Mouse (Mus musculus) megakaryocyte progenitor cell, adult 5-6 weeks (primary cell): ENCODE results near the gene Ccdc155. TPM values are rescaled to one million over a fixed set of nuclear protein-coding genes. Genes with fewer than 3 reads are reported as not detected.
A peak's percentile ranks its signal among the peaks of the same experiment; 100 is the strongest.

Experiments used
- ATAC-seq: replicated peaks from 2 replicates; pipeline ENCODE4 v1.8.0; 2016; ENCODE audit warnings: mild to moderate bottlenecking, moderate TSS enrichment, inconsistent platforms; ENCODE audit not compliant: poor library complexity
- total RNA-seq, 2 experiments: library from RNA; stranded (forward) in 1 of 2; stranded (reverse) in 1 of 2; fragments of 157-497, 149-512 nt in 1 of 2; fragments of 200-1000 nt in 1 of 2; gene quantifications; 2 replicates each; pipeline versions ENCODE4 v1.2.3 to v1.2.4; 2015 to 2017

The Ccdc155 gene
- total RNA-seq, 2 experiments from 2014 or later, result not detected

DNA sequence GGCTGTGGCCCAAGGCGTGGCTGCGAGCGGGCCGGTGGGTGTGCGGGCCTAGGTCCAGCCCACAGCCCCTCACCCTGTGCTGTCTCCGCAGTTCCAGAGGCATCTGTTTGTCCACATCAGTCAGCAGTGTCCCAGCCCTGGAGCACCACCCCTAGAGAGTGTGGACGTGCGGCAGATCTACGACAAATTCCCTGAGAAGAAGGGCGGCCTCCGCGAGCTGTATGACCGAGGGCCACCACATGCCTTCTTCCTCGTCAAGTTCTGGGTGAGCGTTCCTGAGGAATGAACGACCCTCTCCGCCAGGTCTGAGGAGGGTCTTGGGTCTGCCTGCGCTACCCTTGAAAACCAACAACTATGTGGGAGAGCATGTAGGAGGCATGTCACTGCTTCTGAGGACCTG, 23.9 kb upstream of the Ccdc155 start:
- no peak for ATAC-seq

DNA sequence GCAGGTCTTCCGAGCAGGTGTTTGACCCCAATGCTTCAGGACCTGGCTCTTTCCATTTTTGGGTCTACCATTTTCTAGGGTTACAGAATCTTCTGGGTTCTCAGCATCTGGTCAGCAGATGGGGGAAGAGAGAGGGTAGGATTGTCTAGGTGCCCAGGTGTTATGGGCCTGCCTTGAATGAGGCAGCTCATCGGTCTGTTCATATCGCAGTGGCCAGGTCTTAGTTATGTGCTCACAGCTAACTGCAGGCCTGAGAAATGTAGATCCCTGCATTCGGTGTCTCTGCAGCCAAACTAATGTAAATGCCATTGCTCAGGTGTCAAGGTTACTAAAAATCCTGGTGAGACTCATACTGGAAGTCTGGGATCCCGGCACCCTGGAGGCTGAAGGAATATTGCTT, 21.7 kb upstream of the Ccdc155 start:
- no peak for ATAC-seq

DNA sequence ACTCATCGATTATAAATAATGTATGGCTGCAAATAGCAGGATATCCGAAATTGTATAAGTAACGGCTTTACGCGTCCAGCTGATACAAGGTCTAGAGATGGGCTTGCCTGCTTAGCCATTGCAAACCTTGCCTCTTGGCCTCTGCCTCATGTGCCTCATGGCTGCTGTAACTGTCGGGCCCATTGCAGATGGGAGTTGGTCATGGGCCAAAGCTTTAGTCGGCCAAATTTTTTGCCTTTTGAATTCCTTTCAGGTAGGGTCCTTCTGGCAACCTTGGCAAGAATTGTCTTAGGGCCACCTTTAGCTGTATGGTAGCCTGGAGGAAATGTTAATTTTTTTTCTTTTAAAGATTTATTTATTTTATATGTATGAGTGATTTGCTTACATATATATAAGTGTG, 20.1 kb upstream of the Ccdc155 start:
- ATAC-seq, result no peak

DNA sequence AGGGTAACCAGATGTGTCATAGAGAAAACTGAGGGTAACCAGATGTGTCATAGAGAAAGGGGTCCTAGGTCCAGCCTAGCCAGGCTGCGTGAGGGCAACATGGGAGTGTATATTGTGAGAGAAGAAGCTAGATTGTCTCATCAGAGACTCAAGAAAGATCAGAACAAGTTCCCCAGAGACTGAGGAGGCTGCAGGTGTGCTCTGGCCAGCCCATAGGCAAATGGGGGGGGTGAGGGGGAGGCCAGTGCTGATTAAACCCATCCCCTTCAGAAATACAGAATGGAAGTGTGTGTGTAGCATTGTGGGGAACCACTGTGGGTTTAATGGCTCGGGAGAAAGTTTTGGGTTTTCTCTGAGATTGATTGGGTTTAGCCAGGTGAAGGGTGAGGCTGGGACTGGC, 17.0 kb upstream of the Ccdc155 start:
- no peak for ATAC-seq

DNA sequence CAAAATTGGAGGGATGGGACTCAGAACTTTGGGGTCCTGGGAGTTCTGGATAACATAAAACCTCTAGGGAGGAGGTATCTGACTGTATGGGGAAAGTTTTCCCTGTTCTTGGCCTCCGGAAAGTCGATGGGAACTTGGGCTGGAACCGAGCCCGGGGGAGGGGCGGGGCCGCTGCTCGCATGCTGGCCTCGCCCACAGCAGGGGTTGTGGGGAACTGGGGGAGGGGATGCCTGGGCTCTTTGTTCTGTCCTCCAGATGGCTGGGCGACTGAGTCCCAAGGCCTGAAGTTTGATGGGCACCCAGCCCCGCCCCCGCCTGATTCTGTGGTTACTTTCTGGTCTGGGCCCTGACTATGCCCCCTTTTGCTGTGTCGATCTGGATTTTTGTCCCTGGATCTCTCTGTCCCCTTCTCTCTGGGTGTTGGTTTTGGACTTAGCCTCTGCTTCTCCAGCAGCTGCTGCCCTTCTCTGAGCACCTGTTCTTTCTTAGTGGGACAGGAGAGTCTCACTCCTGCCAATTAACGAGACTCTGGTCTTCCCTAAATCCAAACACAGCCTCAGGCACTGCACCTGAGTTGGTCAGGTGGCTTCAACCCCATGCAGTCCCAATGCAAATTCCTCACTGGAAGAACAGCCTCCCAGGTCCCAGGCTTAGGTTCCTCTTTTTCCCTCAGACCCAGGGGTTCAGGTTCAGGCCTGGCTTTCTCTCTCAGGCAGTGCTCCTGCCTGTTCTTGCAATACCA, 11.9 kb upstream of the Ccdc155 start:
- 0 out of 2 replicates have a peak, but pooled peaks have one; percentile 7 for ATAC-seq

DNA sequence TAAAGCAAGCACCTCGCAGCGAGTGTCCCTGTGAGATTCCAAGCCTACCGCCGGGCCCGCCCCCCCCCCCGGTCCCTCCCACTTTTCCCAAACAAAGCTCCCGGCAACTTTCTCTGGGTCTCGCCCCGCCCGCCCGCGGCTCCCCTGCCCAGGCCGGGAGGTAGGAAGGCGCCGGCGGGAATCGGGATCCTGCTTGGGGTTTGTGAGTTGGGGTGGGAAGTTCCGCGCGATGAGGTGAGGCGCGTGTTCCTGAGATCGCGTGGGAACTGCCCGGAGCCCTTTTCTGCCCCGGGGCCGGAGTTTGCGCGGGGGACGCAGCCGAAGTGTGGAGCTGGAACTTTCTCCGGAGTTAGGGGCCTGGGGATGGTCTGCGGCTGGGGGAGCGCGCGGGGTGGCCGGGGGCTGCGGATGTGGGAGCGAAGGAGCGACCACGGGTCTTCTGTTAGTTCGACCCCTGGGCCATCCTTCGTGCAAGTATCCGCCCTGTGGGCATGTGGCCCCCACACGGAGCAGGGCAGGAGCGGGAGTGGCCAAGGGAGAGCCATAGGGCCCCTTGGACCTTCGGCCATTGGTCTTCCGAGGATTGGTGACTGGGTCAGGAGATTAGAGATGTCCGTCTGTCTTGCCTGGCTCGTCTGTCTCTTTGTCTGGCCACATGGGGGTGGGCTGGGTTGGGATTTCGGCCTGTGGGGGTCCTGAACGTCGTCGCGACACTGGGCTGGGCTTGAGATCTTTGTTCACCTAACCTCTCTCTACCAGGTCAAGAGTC, 11.2 kb upstream of the Ccdc155 start, which contains the start of gene Tead2:
TSS of gene Tead2 (plus strand) at position 81 of the 769 bp plus-strand sequence.
- no peak for ATAC-seq

DNA sequence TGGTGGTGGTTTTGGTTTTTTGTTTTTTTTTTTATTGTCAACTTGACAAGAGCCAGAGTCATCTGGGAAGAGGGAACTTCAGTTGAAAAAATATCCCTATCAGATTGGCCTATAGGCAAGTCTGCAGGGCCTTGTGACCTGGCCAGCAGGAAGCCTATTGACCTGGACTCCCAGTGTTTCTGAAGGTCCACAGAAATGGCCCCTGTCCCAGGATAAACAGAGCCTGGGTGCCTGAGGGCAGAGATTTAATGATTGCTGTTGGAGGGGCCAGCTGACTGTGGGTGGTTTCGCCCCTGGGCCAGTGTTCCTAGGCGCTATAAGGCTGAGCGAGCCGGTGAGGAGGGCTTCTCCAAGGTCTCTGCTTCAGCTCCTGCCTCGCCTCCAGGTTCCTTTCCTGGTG, 9.0 kb upstream of the Ccdc155 start:
- ATAC-seq, result no peak

DNA sequence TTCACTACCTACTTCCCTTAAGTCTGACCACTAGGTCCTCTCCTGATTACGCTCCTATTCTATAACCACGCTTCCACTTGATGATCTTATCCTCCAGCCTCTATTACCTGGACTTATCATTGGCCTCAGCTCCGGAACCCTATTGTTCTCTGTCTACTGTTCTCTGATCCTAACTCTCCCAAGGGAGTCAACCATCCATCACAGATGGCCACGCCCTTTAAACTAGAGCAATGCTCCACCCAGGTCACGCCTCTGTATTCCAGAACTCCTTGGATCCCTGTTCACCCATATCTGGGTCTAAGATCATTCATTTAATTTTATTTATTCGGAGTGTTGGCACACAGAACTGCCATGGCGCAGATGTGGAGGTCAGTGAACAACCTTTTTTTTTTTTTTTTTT, 7.7 kb upstream of the Ccdc155 start:
- no peak for ATAC-seq

DNA sequence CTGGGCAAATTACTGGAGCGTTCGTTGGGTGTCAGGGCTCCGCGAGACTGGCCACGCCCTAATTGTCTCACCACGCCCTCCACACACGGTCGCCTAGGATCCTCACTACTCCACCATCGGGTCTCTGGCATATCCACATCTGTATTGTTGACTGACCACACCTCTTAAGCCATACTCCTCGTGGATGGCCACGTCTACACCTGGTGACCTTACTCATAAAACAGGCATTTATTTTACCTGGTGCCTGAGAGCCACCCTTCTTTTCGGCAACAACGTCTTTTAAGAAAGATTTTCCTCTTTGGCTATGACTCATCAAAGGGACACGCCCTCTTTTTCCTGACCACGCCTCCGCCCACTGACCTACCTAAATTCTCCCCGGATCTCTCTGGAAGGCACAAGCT, 7.2 kb upstream of the Ccdc155 start, which contains the start of gene Dkkl1:
TSS of gene Dkkl1 (minus strand) at position 297 of the 401 bp plus-strand sequence.
- ATAC-seq, result peak; percentile 87

DNA sequence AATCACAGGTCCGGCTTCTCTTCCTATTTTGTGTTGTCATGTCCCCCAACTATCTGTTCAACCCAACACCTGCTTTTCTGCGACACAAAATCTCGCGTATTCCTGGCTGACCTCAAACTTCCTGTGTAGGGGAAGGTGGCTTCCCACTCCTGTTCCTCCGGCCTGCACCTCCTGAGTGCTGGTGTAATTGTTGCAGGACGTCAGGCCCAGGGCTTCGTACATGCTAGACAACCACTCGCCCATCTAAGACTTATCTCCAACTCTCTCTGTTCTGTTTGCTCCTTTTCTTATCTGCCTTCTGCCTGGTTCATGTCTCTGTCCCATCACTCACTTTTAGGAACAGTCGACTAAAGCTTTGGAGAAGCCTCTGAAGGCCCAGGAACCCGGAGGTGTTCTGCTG, 6.4 kb upstream of the Ccdc155 start:
- ATAC-seq, result peak; percentile 21

DNA sequence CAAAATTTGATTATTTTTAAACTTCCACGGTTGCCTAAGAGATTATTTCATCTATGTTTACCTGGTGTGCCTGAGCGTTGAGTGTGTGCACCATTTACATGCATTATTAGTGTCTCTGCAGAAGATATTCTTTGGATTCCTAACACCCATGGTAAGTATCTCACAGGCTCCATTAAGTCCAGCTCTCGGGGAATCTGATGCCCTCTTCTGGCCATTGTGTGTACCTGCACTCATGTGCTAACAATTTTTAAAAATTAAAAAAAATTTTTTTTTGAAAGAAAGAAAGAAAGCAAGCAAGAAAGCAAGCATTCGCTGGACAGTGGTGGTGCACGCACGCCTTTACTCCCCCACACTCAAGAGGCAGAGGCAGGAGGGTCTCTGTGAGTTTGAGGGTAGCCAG, 3.6 kb upstream of the Ccdc155 start:
- ATAC-seq, result no peak

DNA sequence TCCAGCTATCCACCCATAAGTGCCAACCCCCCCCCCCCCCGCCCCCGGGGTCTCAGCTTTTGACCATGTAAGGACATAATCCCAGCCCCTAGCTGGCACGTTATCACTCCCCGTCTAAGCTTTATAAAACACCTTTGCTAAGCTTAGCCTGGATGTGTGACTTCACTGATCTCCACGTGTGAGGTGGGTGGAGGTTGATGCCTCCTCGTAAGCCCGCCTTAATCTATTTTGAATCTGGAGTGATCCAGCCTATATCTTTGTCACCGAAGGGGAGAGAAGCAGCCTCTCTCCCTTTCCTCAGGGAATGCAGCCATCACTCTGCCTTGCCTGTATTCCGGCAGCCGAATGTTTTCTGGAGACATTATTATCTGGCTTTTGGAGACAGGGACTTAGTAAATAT, 2.0 kb downstream of the Ccdc155 start:
- no peak for ATAC-seq

DNA sequence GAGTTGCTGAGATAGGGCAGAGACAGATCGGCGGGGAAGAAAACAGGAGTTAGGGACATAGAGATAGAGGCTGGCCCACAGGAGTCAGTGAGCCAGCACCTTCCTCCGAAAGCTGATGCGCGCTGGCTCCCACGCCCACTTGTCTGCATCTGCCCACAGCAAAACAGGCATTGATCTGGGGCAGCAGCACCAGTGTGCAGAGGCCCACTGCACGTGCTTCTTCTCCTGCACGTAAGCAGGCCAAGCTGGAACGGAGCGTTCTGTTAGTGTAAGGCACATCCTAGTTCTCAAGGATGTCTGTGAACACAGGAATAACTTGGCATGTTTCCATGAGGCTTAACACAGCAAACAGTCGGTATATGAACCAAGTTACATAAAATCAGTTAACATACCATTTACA, 5.7 kb downstream of the Ccdc155 start:
- ATAC-seq, result no peak

DNA sequence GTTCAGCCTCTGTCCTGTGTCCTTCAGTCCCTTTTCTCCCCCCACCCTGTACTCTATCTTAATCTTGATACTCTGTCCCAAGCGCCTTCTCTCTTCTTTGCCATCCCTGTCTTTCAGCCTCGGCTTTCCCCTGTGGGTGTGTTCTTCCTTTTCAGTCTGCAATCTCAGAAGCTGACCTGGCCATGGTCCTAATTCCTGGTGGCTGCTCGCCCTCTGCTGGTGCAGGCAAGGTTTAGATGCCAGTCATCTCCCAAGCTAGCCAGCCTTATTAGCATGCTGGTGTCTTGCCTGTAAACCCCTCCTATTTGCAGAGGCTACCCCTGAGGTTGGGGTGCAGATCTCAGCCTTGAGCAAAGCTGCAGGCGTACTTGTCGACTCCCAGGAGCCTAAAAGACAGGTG, 6.3 kb downstream of the Ccdc155 start:
- peak; percentile 81 for ATAC-seq

DNA sequence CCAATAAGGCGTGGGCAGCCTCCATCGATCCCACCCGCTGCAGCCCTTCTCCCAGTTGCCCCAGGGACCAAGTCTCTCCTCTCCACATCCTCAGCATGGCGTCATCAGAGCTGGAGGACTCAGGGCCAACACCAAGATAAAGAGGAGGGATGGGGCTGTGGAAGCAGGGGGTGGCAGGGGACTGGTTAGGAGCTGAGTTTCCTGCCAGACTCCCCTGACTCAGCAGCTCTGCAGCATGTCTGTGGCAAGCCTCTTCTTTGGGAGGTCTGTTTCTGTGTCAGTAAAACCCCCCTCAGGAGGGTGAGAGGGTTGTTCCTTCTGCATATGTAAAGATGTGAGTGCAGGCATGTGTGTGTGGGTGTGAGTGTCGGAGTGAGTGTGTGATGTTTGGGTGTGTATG, 7.7 kb downstream of the Ccdc155 start:
- ATAC-seq, result 0 out of 2 replicates have a peak, but pooled peaks have one; percentile 14

DNA sequence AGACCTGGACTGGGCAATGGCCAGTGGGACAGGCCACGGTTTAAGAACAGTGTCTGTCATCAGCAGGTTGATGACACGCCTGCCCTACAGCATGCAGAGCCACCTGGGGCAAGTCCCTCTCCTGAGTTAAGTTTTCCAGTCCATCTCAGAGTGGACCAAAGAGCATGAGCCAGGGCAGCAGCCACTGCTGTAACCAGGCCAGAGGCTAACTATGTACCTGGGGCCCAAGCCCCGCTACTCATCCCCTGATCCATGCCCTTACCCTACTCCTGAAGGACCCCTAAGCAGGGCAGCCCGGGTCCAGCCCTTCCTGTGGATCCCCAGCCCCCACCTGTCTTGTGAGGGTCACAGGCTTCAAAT, 8.5 kb downstream of the Ccdc155 start:
- no peak for ATAC-seq

DNA sequence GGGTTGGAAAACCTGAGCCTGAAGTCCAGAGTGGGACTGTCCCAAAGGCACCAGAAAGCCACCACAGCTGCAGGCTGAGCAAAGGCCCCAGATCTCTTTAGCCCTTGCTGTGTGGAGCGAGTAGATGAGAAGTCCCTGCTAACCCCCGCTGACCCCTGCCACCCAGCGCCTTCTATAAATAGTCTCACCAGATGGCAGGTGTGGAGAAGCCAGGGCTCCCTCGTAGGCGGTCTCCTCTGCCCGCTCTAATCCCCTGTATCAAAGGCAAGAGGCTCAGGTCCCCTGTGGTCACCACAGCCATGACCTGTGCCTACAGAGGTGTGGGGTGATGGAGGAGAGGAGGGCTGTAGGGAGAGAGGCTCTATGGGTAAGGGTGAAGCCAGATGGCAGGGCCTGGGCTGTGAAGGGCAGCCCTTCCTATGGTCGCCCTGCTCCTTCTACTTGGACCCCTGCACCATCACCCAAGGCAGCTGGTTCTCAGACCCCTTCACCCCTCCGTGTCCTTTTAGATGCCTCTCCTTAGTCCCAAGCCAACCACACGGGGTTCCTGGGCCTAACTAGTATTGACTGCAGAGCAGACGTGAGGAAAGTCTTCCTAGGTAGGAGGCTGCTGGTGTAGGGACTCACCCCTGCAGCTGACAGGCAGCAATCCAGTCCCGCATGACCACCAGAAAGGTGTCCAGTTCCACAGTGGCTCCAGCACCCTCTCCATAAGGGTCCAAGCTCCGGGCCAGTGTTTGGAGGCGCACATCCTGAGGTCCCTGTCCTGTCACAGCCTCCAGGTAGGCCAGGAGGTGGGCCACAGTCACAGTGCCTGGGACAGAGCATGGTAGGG, 9.1 kb downstream of the Ccdc155 start:
- no peak for ATAC-seq

DNA sequence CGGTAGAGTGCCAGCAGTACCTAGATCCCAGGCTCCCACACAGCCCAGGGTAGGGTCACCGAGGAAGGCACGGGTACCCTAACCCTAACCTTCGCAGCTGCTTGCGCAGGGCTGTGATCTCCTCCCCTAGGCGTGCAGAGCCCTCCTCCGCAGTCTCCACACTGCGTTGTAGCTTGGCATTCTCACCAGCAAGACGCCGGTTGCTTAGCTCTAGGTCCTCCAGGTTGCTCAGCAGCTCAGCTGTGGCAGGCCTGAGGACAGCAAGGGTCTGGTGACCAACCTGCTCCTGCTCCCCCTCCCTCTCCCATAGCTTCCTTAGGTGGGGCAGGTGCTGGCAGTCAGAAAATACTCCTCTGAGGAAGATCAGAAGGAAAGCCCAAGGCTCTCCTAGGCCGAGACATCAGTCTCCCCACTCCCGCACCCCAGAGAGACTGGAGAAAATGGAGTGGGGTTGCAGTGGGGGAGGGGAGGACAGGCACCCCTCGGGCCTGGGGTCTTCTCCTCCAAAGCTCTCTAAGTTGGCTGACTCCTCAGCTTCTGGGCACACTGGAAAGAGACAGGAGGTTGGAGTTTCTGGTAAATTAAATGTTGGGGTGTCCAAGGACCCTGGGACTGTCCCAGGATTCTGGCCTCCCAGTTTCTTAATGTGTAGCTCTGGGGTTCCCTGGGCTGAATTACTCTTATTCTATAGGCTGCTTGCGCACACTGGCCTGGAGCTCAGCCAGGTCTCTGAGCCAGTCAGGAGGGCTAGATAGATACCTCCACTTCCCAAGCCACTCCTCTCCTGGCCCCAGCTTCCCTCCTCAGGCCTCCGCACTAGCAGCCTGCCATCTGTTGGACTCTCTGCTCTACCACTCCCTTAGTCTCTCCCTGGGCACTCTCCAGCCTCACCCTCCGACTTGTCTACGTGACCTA, 10.6 kb downstream of the Ccdc155 start:
- peak; percentile 47 for ATAC-seq

DNA sequence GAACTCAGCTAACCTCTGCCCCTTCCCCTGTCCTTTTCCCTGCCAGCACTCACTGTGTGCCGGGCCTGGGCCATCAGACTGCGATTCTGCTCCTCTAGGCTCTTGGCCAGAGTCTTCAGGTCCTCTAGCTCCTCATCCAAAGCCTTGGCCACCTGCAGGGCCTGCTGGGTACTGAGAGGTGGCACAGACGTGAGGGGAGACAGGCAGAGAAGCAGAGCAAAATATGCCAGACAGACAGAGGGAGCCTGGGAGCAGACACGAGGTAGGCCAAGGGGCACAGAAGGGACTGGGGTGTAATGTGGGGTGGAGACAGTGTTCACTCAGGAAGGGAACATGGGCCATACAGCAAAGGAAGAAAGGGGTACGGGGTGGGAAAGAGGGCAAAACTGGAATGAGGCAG, 11.3 kb downstream of the Ccdc155 start:
- no peak for ATAC-seq

DNA sequence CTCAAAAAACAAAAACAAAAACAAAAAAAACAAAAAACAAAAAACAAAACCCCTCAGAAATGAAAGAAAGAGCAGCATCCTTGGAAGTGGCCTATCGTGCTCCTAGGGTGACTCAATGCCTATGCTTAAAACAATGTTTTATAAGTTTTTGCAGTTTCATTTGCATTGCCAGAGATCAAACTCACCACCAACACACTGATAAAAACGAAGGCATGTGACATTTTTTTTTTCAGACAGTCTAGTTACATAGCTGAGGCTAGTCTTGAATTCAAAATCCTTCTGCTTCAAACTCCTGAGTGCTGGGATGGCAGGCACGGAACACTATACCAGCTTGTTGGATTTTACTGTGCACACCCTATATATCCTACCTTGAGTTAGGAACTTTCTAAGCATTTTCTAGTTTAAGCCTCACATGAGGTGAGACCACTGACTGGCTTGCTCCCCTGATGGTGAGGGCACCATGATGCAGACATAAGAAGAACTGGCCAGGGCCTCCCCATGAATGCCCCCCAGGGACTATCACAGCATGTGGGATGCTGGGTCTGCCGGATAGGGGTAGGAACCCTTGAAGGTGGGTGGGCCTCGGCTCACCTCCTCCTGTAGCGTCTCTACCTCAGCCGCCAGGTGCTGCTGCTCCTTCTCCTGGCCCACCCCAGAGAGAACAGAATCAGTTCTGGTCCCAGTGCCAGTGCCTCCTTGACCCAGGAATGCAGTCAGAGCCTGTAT, 11.9 kb downstream of the Ccdc155 start:
- ATAC-seq, result no peak
